Mouse (Mus musculus): ENCODE measurements around the gene Lamc1. TPM values are rescaled to one million over a fixed set of nuclear protein-coding genes. Genes with fewer than 3 reads are reported as not detected.
"Not testable (repeated sequence)": the region's sequence is repeated elsewhere in the genome, so short reads cannot be mapped to it uniquely, and the experiment has no call there.

Gene Lamc1
- polyA plus RNA-seq, 1 experiment: 6.2 TPM

- Histone ChIP-seq H3K27me3 (ENCODE audit: control insufficient read depth, insufficient read depth, low read length) (no peaks in the 10 kb centered on the region), H3K4me3 (ENCODE audit: control insufficient read depth, low read depth, low read length) (no peak overlapping the region), H3K4me1 (ENCODE audit: control insufficient read depth, insufficient read depth, low read length) (peaks cover 6% of the 10 kb centered on the region; the same call in 1 of the 2 replicates), H3K36me3 (ENCODE audit: control insufficient read depth, insufficient read depth, low read length) (no peaks in the 10 kb centered on the region), H3K27ac (ENCODE audit: control insufficient read depth, insufficient read depth, low read depth, low read length) (no peak overlapping the region)
- TF ChIP-seq CTCF (IDR thresholded peaks at IDR 0.05; ENCODE audit: control insufficient read depth, insufficient read depth, insufficient replicate concordance, low read depth, low read length): no peak
- TF ChIP-seq POLR2A (IDR thresholded peaks at IDR 0.05; ENCODE audit: control insufficient read depth, low read depth, low read length): no peak
Observed at GRCm38 (mm10) chr1:153351034-153351433, 18.4 kb upstream of the Lamc1 start.

GRCm38 (mm10) chr1:153347726-153348125 is 15.1 kb upstream of the Lamc1 start:
- Histone ChIP-seq H3K36me3 (ENCODE audit: control insufficient read depth, insufficient read depth, low read length) (no peaks in the 10 kb centered on the region), H3K4me3 (ENCODE audit: control insufficient read depth, low read depth, low read length) (no peak overlapping the region), H3K4me1 (ENCODE audit: control insufficient read depth, insufficient read depth, low read length) (peaks cover 3% of the 10 kb centered on the region), H3K27ac (ENCODE audit: control insufficient read depth, insufficient read depth, low read depth, low read length) (no peak overlapping the region), H3K27me3 (ENCODE audit: control insufficient read depth, insufficient read depth, low read length) (no peaks in the 10 kb centered on the region)
- TF ChIP-seq CTCF (IDR thresholded peaks at IDR 0.05; ENCODE audit: control insufficient read depth, insufficient read depth, insufficient replicate concordance, low read depth, low read length) (no peak), POLR2A (IDR thresholded peaks at IDR 0.05; ENCODE audit: control insufficient read depth, low read depth, low read length) (no peak)

DNA sequence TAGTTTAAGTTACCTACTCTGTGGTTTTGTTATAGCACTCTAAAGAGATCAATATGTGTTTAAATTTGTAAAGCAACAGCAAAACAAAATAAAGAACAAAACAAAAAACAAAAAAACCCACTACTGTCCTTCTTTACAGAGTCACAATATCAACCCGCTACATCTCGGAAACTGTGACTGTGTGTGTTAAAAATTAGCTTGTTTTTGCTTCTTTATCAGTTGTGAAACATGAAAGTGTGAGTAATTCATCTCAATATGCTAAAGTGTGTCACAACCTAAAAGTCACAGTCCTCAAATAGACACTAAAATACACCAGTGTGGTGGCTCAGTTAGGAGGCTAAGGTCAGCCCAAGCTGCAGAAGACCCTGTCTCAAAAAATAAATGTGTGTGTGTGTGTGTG is 14.5 kb upstream of the Lamc1 start:
- H3K27ac ChIP-seq (ENCODE audit: control insufficient read depth, insufficient read depth, low read depth, low read length): no peak overlapping the region
- no peaks in the 10 kb centered on the region for H3K36me3 ChIP-seq (ENCODE audit: control insufficient read depth, insufficient read depth, low read length)
- H3K4me1 ChIP-seq (ENCODE audit: control insufficient read depth, insufficient read depth, low read length): peaks cover 3% of the 10 kb centered on the region
- H3K27me3 ChIP-seq (ENCODE audit: control insufficient read depth, insufficient read depth, low read length): no peaks in the 10 kb centered on the region
- H3K4me3 ChIP-seq (ENCODE audit: control insufficient read depth, low read depth, low read length): no peak overlapping the region
- no peak for TF ChIP-seq CTCF (IDR thresholded peaks at IDR 0.05; ENCODE audit: control insufficient read depth, insufficient read depth, insufficient replicate concordance, low read depth, low read length)
- TF ChIP-seq POLR2A (IDR thresholded peaks at IDR 0.05; ENCODE audit: control insufficient read depth, low read depth, low read length): no peak

DNA sequence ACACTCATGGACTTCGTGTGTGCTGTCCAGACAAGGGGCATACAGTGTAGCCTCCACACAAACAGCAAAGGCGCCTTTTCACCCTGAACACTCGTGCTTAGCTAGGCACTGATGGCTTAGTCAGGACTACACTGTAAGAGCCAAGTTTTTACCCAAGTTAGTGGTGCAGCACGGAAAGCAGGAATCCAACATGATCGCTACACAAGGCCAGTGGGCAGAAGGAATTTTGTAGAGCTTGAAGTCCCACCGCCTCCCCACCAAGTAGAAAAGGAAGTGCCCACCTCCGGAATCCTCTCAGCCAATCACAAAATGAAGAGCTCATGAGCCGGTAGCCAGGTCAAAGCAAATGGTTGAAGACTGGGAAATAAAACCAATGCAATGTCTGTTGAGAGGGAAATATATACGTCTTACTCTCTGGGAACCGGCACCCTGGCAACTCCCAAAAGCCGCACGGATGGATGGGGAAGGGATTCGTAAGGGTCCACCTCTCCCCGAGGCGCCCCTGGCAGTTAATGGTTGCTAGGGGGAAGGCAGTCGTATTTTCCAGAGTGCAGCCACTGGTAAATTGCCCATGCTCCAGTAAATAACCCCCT is 13.2 kb upstream of the Lamc1 start:
- peak overlapping the region; percentile 86 for H3K4me3 ChIP-seq (ENCODE audit: control insufficient read depth, low read depth, low read length)
- H3K36me3 ChIP-seq (ENCODE audit: control insufficient read depth, insufficient read depth, low read length): no peaks in the 10 kb centered on the region
- TF ChIP-seq CTCF (IDR thresholded peaks at IDR 0.05; ENCODE audit: control insufficient read depth, insufficient read depth, insufficient replicate concordance, low read depth, low read length) (no peak), POLR2A (IDR thresholded peaks at IDR 0.05; ENCODE audit: control insufficient read depth, low read depth, low read length) (no peak)
- no peaks in the 10 kb centered on the region for H3K27me3 ChIP-seq (ENCODE audit: control insufficient read depth, insufficient read depth, low read length)
- H3K27ac ChIP-seq (ENCODE audit: control insufficient read depth, insufficient read depth, low read depth, low read length): no peak overlapping the region
- peaks cover 3% of the 10 kb centered on the region for H3K4me1 ChIP-seq (ENCODE audit: control insufficient read depth, insufficient read depth, low read length)

DNA sequence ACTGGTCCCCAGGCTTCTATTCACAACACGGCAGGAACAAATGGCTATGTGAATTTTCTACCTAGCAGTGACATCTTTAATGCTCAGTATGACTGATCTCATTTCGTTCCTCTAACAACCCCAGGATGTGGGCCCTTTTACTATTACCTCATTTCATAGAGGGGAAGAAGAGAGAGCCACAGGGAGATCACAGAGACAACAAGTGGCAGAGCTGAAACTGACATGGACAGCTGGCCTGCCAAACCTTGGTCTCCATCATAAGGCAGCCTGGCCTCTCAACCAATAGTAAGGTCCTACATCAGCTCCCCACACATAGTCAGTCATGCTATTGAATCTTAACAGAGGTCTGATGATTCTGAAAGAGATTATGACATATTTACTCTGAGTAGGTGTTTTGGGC is 12.4 kb upstream of the Lamc1 start:
- Histone ChIP-seq H3K27ac (ENCODE audit: control insufficient read depth, insufficient read depth, low read depth, low read length) (no peak overlapping the region), H3K27me3 (ENCODE audit: control insufficient read depth, insufficient read depth, low read length) (no peaks in the 10 kb centered on the region), H3K4me1 (ENCODE audit: control insufficient read depth, insufficient read depth, low read length) (peaks cover 3% of the 10 kb centered on the region), H3K36me3 (ENCODE audit: control insufficient read depth, insufficient read depth, low read length) (no peaks in the 10 kb centered on the region), H3K4me3 (ENCODE audit: control insufficient read depth, low read depth, low read length) (peak overlapping the region; percentile 26; the same call in 1 of the 2 replicates)
- no peak for TF ChIP-seq CTCF (IDR thresholded peaks at IDR 0.05; ENCODE audit: control insufficient read depth, insufficient read depth, insufficient replicate concordance, low read depth, low read length)
- no peak for TF ChIP-seq POLR2A (IDR thresholded peaks at IDR 0.05; ENCODE audit: control insufficient read depth, low read depth, low read length)

GRCm38 (mm10) chr1:153335451-153335850 is 2.9 kb upstream of the Lamc1 start:
- not testable (repeated sequence) for H3K27ac ChIP-seq (ENCODE audit: control insufficient read depth, insufficient read depth, low read depth, low read length); H3K27me3 ChIP-seq (ENCODE audit: control insufficient read depth, insufficient read depth, low read length); H3K4me3 ChIP-seq (ENCODE audit: control insufficient read depth, low read depth, low read length); H3K36me3 ChIP-seq (ENCODE audit: control insufficient read depth, insufficient read depth, low read length); H3K4me1 ChIP-seq (ENCODE audit: control insufficient read depth, insufficient read depth, low read length)

GRCm38 (mm10) chr1:153333296-153334121 is 923 bp upstream of the Lamc1 start:
- TF ChIP-seq POLR2A (IDR thresholded peaks at IDR 0.05; ENCODE audit: control insufficient read depth, low read depth, low read length) (no peak), CTCF (IDR thresholded peaks at IDR 0.05; ENCODE audit: control insufficient read depth, insufficient read depth, insufficient replicate concordance, low read depth, low read length) (no peak)

More at GRCm38 (mm10) chr1:153333296-153334121, 923 bp upstream of the Lamc1 start:
- peaks cover 8% of the 10 kb centered on the region for H3K4me1 ChIP-seq (ENCODE audit: control insufficient read depth, insufficient read depth, low read length)
- peak overlapping the region; percentile 81 for H3K4me3 ChIP-seq (ENCODE audit: control insufficient read depth, low read depth, low read length)
- no peaks in the 10 kb centered on the region; the same call in 1 of the 2 replicates for H3K27me3 ChIP-seq (ENCODE audit: control insufficient read depth, insufficient read depth, low read length)
- peak overlapping the region; percentile 61 for H3K27ac ChIP-seq (ENCODE audit: control insufficient read depth, insufficient read depth, low read depth, low read length)
- H3K36me3 ChIP-seq (ENCODE audit: control insufficient read depth, insufficient read depth, low read length): no peaks in the 10 kb centered on the region

Measured in testis, adult 2 months (tissue).